Mouse (Mus musculus): ENCODE results near the gene Twist2. TPM values are rescaled to one million over a fixed set of nuclear protein-coding genes. Genes with fewer than 3 reads are reported as not detected.

Twist2 gene
- polyA plus RNA-seq, 1 experiment from 2014 or later = 2.7 TPM

DNA sequence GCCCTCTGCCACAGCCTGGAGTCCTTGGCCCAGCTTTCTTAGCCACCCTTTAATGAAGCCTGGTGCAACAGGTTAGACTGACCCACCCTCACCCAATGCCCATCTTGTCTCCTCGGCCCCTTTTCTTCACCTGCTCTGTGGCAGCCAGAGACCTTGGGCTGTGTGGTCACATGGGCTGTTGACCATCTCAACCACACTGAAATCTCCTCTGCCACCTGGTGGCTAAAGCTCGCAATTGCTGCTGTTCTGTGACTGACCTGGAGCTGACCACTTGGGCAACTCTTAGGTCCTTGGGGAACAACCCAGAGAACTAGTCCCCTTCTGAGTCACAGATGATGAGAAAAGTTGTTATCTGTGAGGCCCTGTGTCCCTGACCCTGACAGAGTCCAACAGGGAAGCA, 73.4 kb downstream of the Twist2 start:
- H3K4me1 ChIP-seq (ENCODE audit: control insufficient read depth in 2 of 2, insufficient read depth in 2 of 2, low read length in 2 of 2) = peaks cover 7 to 12% of the 10 kb centered on the region in 2 experiments
- H3K4me2 ChIP-seq (ENCODE audit: low read length) = no peak overlapping the region
- 11% methylated on average over 2 of the region's 2 CpGs for WGBS
- no peak overlapping the region for H3K27ac ChIP-seq (replicated peaks in 1 of 2; ENCODE audit: control insufficient read depth in 1 of 2, insufficient read depth in 1 of 2, low read depth in 2 of 2, low read length in 2 of 2)
- ATAC-seq (ENCODE audit: insufficient number of reproducible peaks, insufficient read depth, low FRiP score, low read depth) = no peak
- no peaks in the 10 kb centered on the region for H3K36me3 ChIP-seq (ENCODE audit: control insufficient read depth, insufficient read depth, low read length)
- H3K9ac ChIP-seq (ENCODE audit: low read length) = no peak overlapping the region
- no peak overlapping the region for H3K4me3 ChIP-seq (ENCODE audit: control insufficient read depth in 1 of 2, insufficient read depth in 1 of 2, low read depth in 1 of 2, low read length in 2 of 2)
- no peaks in the 10 kb centered on the region for H3K27me3 ChIP-seq (ENCODE audit: control insufficient read depth, insufficient read depth, low read length)
- H3K9me3 ChIP-seq (ENCODE audit: control insufficient read depth, low read length) = no peaks in the 10 kb centered on the region

- H3K27me3 ChIP-seq (ENCODE audit: control insufficient read depth, insufficient read depth, low read length) = no peaks in the 10 kb centered on the region
- H3K9ac ChIP-seq (ENCODE audit: low read length) = no peak overlapping the region
- H3K27ac ChIP-seq (replicated peaks in 1 of 2; ENCODE audit: control insufficient read depth in 1 of 2, insufficient read depth in 1 of 2, low read depth in 2 of 2, low read length in 2 of 2) = no peak overlapping the region
- no peak overlapping the region for H3K4me2 ChIP-seq (ENCODE audit: low read length)
- H3K4me3 ChIP-seq (ENCODE audit: control insufficient read depth in 1 of 2, insufficient read depth in 1 of 2, low read depth in 1 of 2, low read length in 2 of 2) = no peak overlapping the region
- H3K4me1 ChIP-seq (ENCODE audit: control insufficient read depth in 2 of 2, insufficient read depth in 2 of 2, low read length in 2 of 2) = peaks cover 7 to 12% of the 10 kb centered on the region in 2 experiments
- 62% methylated on average over 7 of the region's 7 CpGs for WGBS
- no peaks in the 10 kb centered on the region for H3K9me3 ChIP-seq (ENCODE audit: control insufficient read depth, low read length)
- 0 out of 2 replicates have a peak, but pooled peaks have one; percentile 6 for ATAC-seq (ENCODE audit: insufficient number of reproducible peaks, insufficient read depth, low FRiP score, low read depth)
- H3K36me3 ChIP-seq (ENCODE audit: control insufficient read depth, insufficient read depth, low read length) = no peaks in the 10 kb centered on the region
Measured at GRCm38 (mm10) chr1:91875042-91875720, 73.9 kb downstream of the Twist2 start.

DNA sequence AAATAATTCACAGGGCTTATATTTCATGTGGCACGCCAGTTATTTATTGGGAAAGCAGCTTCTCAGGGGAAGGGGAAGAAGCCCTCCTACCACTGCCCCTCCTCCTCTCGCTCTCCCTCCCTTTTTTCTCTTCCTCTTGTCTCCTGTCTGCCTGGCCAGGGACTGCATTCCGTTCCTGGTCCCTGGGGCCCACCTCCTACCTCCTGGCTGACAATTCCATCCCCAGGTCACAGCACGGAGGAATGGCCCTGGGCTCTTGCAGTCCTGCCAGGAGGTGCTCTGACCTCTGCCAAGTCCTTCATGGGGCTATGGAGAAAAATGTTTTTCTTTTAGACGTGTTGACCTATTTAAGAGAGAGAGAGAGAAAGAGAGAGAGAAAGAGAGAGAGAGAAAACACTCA, 77.4 kb downstream of the Twist2 start:
- Histone ChIP-seq H3K4me1 (ENCODE audit: control insufficient read depth in 2 of 2, insufficient read depth in 2 of 2, low read length in 2 of 2) (peaks cover 3 to 4% of the 10 kb centered on the region in 2 experiments; a peak in 3 of 4 replicates), H3K27ac (replicated peaks in 1 of 2; ENCODE audit: control insufficient read depth in 1 of 2, insufficient read depth in 1 of 2, low read depth in 2 of 2, low read length in 2 of 2) (no peak overlapping the region), H3K36me3 (ENCODE audit: control insufficient read depth, insufficient read depth, low read length) (no peaks in the 10 kb centered on the region), H3K9me3 (ENCODE audit: control insufficient read depth, low read length) (no peaks in the 10 kb centered on the region), H3K27me3 (ENCODE audit: control insufficient read depth, insufficient read depth, low read length) (no peaks in the 10 kb centered on the region), H3K4me2 (ENCODE audit: low read length) (no peak overlapping the region), H3K4me3 (ENCODE audit: control insufficient read depth in 1 of 2, insufficient read depth in 1 of 2, low read depth in 1 of 2, low read length in 2 of 2) (no peak overlapping the region), H3K9ac (ENCODE audit: low read length) (no peak overlapping the region)
- no peak for ATAC-seq (ENCODE audit: insufficient number of reproducible peaks, insufficient read depth, low FRiP score, low read depth)
- 26% methylated on average over 5 of the region's 5 CpGs for WGBS

GRCm38 (mm10) chr1:91880156-91880555, 78.9 kb downstream of the Twist2 start:
- Histone ChIP-seq H3K27ac (replicated peaks in 1 of 2; ENCODE audit: control insufficient read depth in 1 of 2, insufficient read depth in 1 of 2, low read depth in 2 of 2, low read length in 2 of 2) (no peak overlapping the region), H3K9ac (ENCODE audit: low read length) (no peak overlapping the region), H3K4me3 (ENCODE audit: control insufficient read depth in 1 of 2, insufficient read depth in 1 of 2, low read depth in 1 of 2, low read length in 2 of 2) (no peak overlapping the region), H3K4me2 (ENCODE audit: low read length) (no peak overlapping the region), H3K4me1 (ENCODE audit: control insufficient read depth in 2 of 2, insufficient read depth in 2 of 2, low read length in 2 of 2) (peaks cover 3 to 4% of the 10 kb centered on the region in 2 experiments; a peak in 3 of 4 replicates), H3K9me3 (ENCODE audit: control insufficient read depth, low read length) (no peaks in the 10 kb centered on the region), H3K27me3 (ENCODE audit: control insufficient read depth, insufficient read depth, low read length) (no peaks in the 10 kb centered on the region), H3K36me3 (ENCODE audit: control insufficient read depth, insufficient read depth, low read length) (no peaks in the 10 kb centered on the region)
- 74% methylated on average over 12 of the region's 12 CpGs for WGBS
- no peak for ATAC-seq (ENCODE audit: insufficient number of reproducible peaks, insufficient read depth, low FRiP score, low read depth)

GRCm38 (mm10) chr1:91880899-91881298, 79.6 kb downstream of the Twist2 start:
- no peaks in the 10 kb centered on the region for H3K27me3 ChIP-seq (ENCODE audit: control insufficient read depth, insufficient read depth, low read length)
- H3K4me1 ChIP-seq (ENCODE audit: control insufficient read depth in 2 of 2, insufficient read depth in 2 of 2, low read length in 2 of 2) = peaks cover 3 to 4% of the 10 kb centered on the region in 2 experiments; a peak in 3 of 4 replicates
- ATAC-seq (ENCODE audit: insufficient number of reproducible peaks, insufficient read depth, low FRiP score, low read depth) = no peak
- no peak overlapping the region for H3K9ac ChIP-seq (ENCODE audit: low read length)
- H3K4me3 ChIP-seq (ENCODE audit: control insufficient read depth in 1 of 2, insufficient read depth in 1 of 2, low read depth in 1 of 2, low read length in 2 of 2) = no peak overlapping the region
- no peaks in the 10 kb centered on the region for H3K36me3 ChIP-seq (ENCODE audit: control insufficient read depth, insufficient read depth, low read length)
- WGBS = 59% methylated on average over 8 of the region's 8 CpGs
- no peaks in the 10 kb centered on the region for H3K9me3 ChIP-seq (ENCODE audit: control insufficient read depth, low read length)
- no peak overlapping the region for H3K27ac ChIP-seq (replicated peaks in 1 of 2; ENCODE audit: control insufficient read depth in 1 of 2, insufficient read depth in 1 of 2, low read depth in 2 of 2, low read length in 2 of 2)
- H3K4me2 ChIP-seq (ENCODE audit: low read length) = no peak overlapping the region

GRCm38 (mm10) chr1:91883115-91883514, 81.9 kb downstream of the Twist2 start:
- Histone ChIP-seq H3K9ac (ENCODE audit: low read length) (no peak overlapping the region), H3K9me3 (ENCODE audit: control insufficient read depth, low read length) (no peaks in the 10 kb centered on the region), H3K4me2 (ENCODE audit: low read length) (no peak overlapping the region), H3K27me3 (ENCODE audit: control insufficient read depth, insufficient read depth, low read length) (no peaks in the 10 kb centered on the region), H3K4me3 (ENCODE audit: control insufficient read depth in 1 of 2, insufficient read depth in 1 of 2, low read depth in 1 of 2, low read length in 2 of 2) (no peak overlapping the region), H3K4me1 (ENCODE audit: control insufficient read depth in 2 of 2, insufficient read depth in 2 of 2, low read length in 2 of 2) (peaks cover 3 to 4% of the 10 kb centered on the region in 2 experiments; a peak in 3 of 4 replicates), H3K36me3 (ENCODE audit: control insufficient read depth, insufficient read depth, low read length) (no peaks in the 10 kb centered on the region), H3K27ac (replicated peaks in 1 of 2; ENCODE audit: control insufficient read depth in 1 of 2, insufficient read depth in 1 of 2, low read depth in 2 of 2, low read length in 2 of 2) (no peak overlapping the region)
- WGBS = 49% methylated on average over 5 of the region's 5 CpGs
- ATAC-seq (ENCODE audit: insufficient number of reproducible peaks, insufficient read depth, low FRiP score, low read depth) = peak; percentile 31; the same call in 1 of the 2 replicates

- Histone ChIP-seq H3K4me2 (ENCODE audit: low read length) (no peak overlapping the region), H3K4me1 (ENCODE audit: control insufficient read depth in 2 of 2, insufficient read depth in 2 of 2, low read length in 2 of 2) (no peaks in the 10 kb centered on the region), H3K4me3 (ENCODE audit: control insufficient read depth in 1 of 2, insufficient read depth in 1 of 2, low read depth in 1 of 2, low read length in 2 of 2) (no peak overlapping the region), H3K36me3 (ENCODE audit: control insufficient read depth, insufficient read depth, low read length) (no peaks in the 10 kb centered on the region), H3K27me3 (ENCODE audit: control insufficient read depth, insufficient read depth, low read length) (no peaks in the 10 kb centered on the region), H3K9me3 (ENCODE audit: control insufficient read depth, low read length) (no peaks in the 10 kb centered on the region), H3K9ac (ENCODE audit: low read length) (no peak overlapping the region), H3K27ac (replicated peaks in 1 of 2; ENCODE audit: control insufficient read depth in 1 of 2, insufficient read depth in 1 of 2, low read depth in 2 of 2, low read length in 2 of 2) (no peak overlapping the region)
- no peak for ATAC-seq (ENCODE audit: insufficient number of reproducible peaks, insufficient read depth, low FRiP score, low read depth)
- 86% methylated on average over 11 of the region's 11 CpGs for WGBS
Measured at GRCm38 (mm10) chr1:91893598-91893997, 92.3 kb downstream of the Twist2 start.

DNA sequence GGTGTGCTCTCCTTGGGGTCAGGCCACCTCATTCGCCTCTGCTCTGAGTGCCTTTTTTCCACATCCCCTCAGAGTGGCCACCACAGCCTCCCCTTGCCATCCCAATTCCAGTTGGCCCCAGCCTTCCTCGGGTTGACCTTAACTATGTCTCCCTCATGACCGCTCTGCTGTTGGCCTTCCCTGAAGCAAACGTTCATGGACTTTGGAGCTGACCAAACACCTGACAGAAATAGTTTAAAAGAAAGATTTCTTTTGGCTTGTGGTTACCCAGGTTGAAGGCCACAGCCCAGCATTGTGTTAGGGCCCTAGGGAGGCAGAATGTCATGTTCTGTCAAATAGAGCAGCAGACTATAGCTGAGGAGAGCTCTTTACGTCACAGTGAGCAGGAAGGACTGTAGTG, 93.0 kb downstream of the Twist2 start:
- H3K4me1 ChIP-seq (ENCODE audit: control insufficient read depth in 2 of 2, insufficient read depth in 2 of 2, low read length in 2 of 2) = no peaks in the 10 kb centered on the region
- 85% methylated on average over 5 of the region's 5 CpGs for WGBS
- H3K9ac ChIP-seq (ENCODE audit: low read length) = no peak overlapping the region
- H3K36me3 ChIP-seq (ENCODE audit: control insufficient read depth, insufficient read depth, low read length) = no peaks in the 10 kb centered on the region
- no peak overlapping the region for H3K27ac ChIP-seq (replicated peaks in 1 of 2; ENCODE audit: control insufficient read depth in 1 of 2, insufficient read depth in 1 of 2, low read depth in 2 of 2, low read length in 2 of 2)
- H3K9me3 ChIP-seq (ENCODE audit: control insufficient read depth, low read length) = no peaks in the 10 kb centered on the region
- ATAC-seq (ENCODE audit: insufficient number of reproducible peaks, insufficient read depth, low FRiP score, low read depth) = no peak
- no peak overlapping the region for H3K4me2 ChIP-seq (ENCODE audit: low read length)
- H3K4me3 ChIP-seq (ENCODE audit: control insufficient read depth in 1 of 2, insufficient read depth in 1 of 2, low read depth in 1 of 2, low read length in 2 of 2) = no peak overlapping the region
- H3K27me3 ChIP-seq (ENCODE audit: control insufficient read depth, insufficient read depth, low read length) = no peaks in the 10 kb centered on the region
